Mouse (Mus musculus): Measurements from ENCODE around the gene Lmod3. TPM values are rescaled to one million over a fixed set of nuclear protein-coding genes. Genes with fewer than 3 reads are reported as not detected.

The Lmod3 gene
- polyA plus RNA-seq, 1 experiment from 2014 or later: not detected

GRCm38 (mm10) chr6:97292096-97292495 lies 39.5 kb upstream of the Lmod3 start:
- Histone ChIP-seq H3K4me3 (ENCODE audit: low read depth, low read length) (no peak overlapping the region), H3K4me1 (ENCODE audit: control insufficient read depth, insufficient read depth, low read length) (no peaks in the 10 kb centered on the region), H3K27me3 (ENCODE audit: control insufficient read depth, insufficient read depth, low read depth, low read length) (no peaks in the 10 kb centered on the region), H3K36me3 (ENCODE audit: control insufficient read depth, insufficient read depth, low read length) (peaks cover 7% of the 10 kb centered on the region), H3K9me3 (replicated peaks; ENCODE audit: control insufficient read depth, low read length, poor library complexity, severe bottlenecking) (no peaks in the 10 kb centered on the region), H3K9ac (ENCODE audit: low read depth, low read length) (no peak overlapping the region), H3K27ac (ENCODE audit: low read length) (no peak overlapping the region), H3K4me2 (ENCODE audit: low read length) (no peak overlapping the region)
- ATAC-seq: no peak
- 96% methylated on average over 3 of the region's 3 CpGs for WGBS

- no peak overlapping the region for H3K9ac ChIP-seq (ENCODE audit: low read depth, low read length)
- 70% methylated on average over 21 of the region's 21 CpGs for WGBS
- no peaks in the 10 kb centered on the region for H3K9me3 ChIP-seq (replicated peaks; ENCODE audit: control insufficient read depth, low read length, poor library complexity, severe bottlenecking)
- H3K27me3 ChIP-seq (ENCODE audit: control insufficient read depth, insufficient read depth, low read depth, low read length): no peaks in the 10 kb centered on the region
- H3K27ac ChIP-seq (ENCODE audit: low read length): no peak overlapping the region
- no peak overlapping the region for H3K4me2 ChIP-seq (ENCODE audit: low read length)
- peaks cover 7% of the 10 kb centered on the region for H3K36me3 ChIP-seq (ENCODE audit: control insufficient read depth, insufficient read depth, low read length)
- H3K4me1 ChIP-seq (ENCODE audit: control insufficient read depth, insufficient read depth, low read length): no peaks in the 10 kb centered on the region
- no peak overlapping the region for H3K4me3 ChIP-seq (ENCODE audit: low read depth, low read length)
- no peak for ATAC-seq
Observed at GRCm38 (mm10) chr6:97291159-97291908, 38.8 kb upstream of the Lmod3 start.

- no peak overlapping the region for H3K9ac ChIP-seq (ENCODE audit: low read depth, low read length)
- H3K36me3 ChIP-seq (ENCODE audit: control insufficient read depth, insufficient read depth, low read length): peaks cover 4% of the 10 kb centered on the region
- no peak overlapping the region for H3K27ac ChIP-seq (ENCODE audit: low read length)
- no peak for ATAC-seq
- no peaks in the 10 kb centered on the region for H3K9me3 ChIP-seq (replicated peaks; ENCODE audit: control insufficient read depth, low read length, poor library complexity, severe bottlenecking)
- no peaks in the 10 kb centered on the region for H3K4me1 ChIP-seq (ENCODE audit: control insufficient read depth, insufficient read depth, low read length)
- H3K27me3 ChIP-seq (ENCODE audit: control insufficient read depth, insufficient read depth, low read depth, low read length): no peaks in the 10 kb centered on the region
- H3K4me3 ChIP-seq (ENCODE audit: low read depth, low read length): no peak overlapping the region
- no peak overlapping the region for H3K4me2 ChIP-seq (ENCODE audit: low read length)
- WGBS: 47% methylated on average over 3 of the region's 3 CpGs
Observed at GRCm38 (mm10) chr6:97290687-97291086, 38.1 kb upstream of the Lmod3 start.

- ATAC-seq: no peak
- Histone ChIP-seq H3K4me1 (ENCODE audit: control insufficient read depth, insufficient read depth, low read length) (no peaks in the 10 kb centered on the region), H3K4me3 (ENCODE audit: low read depth, low read length) (no peak overlapping the region), H3K36me3 (ENCODE audit: control insufficient read depth, insufficient read depth, low read length) (no peaks in the 10 kb centered on the region), H3K27ac (ENCODE audit: low read length) (no peak overlapping the region), H3K9me3 (replicated peaks; ENCODE audit: control insufficient read depth, low read length, poor library complexity, severe bottlenecking) (no peaks in the 10 kb centered on the region), H3K9ac (ENCODE audit: low read depth, low read length) (no peak overlapping the region), H3K27me3 (ENCODE audit: control insufficient read depth, insufficient read depth, low read depth, low read length) (no peaks in the 10 kb centered on the region), H3K4me2 (ENCODE audit: low read length) (no peak overlapping the region)
- WGBS: 90% methylated on average over 4 of the region's 4 CpGs
Observed at GRCm38 (mm10) chr6:97289838-97290237, 37.3 kb upstream of the Lmod3 start.

- no peak overlapping the region for H3K4me3 ChIP-seq (ENCODE audit: low read depth, low read length)
- no peak overlapping the region for H3K27ac ChIP-seq (ENCODE audit: low read length)
- H3K36me3 ChIP-seq (ENCODE audit: control insufficient read depth, insufficient read depth, low read length): no peaks in the 10 kb centered on the region
- no peak overlapping the region for H3K9ac ChIP-seq (ENCODE audit: low read depth, low read length)
- H3K4me2 ChIP-seq (ENCODE audit: low read length): no peak overlapping the region
- 79% methylated on average over 10 of the region's 10 CpGs for WGBS
- no peaks in the 10 kb centered on the region for H3K4me1 ChIP-seq (ENCODE audit: control insufficient read depth, insufficient read depth, low read length)
- no peak for ATAC-seq
- no peaks in the 10 kb centered on the region for H3K27me3 ChIP-seq (ENCODE audit: control insufficient read depth, insufficient read depth, low read depth, low read length)
- H3K9me3 ChIP-seq (replicated peaks; ENCODE audit: control insufficient read depth, low read length, poor library complexity, severe bottlenecking): no peaks in the 10 kb centered on the region
Observed at GRCm38 (mm10) chr6:97289316-97289820, 36.8 kb upstream of the Lmod3 start.

- Histone ChIP-seq H3K4me2 (ENCODE audit: low read length) (no peak overlapping the region), H3K9ac (ENCODE audit: low read depth, low read length) (no peak overlapping the region), H3K27ac (ENCODE audit: low read length) (no peak overlapping the region), H3K27me3 (ENCODE audit: control insufficient read depth, insufficient read depth, low read depth, low read length) (no peaks in the 10 kb centered on the region), H3K36me3 (ENCODE audit: control insufficient read depth, insufficient read depth, low read length) (no peaks in the 10 kb centered on the region), H3K9me3 (replicated peaks; ENCODE audit: control insufficient read depth, low read length, poor library complexity, severe bottlenecking) (no peaks in the 10 kb centered on the region), H3K4me1 (ENCODE audit: control insufficient read depth, insufficient read depth, low read length) (no peaks in the 10 kb centered on the region), H3K4me3 (ENCODE audit: low read depth, low read length) (no peak overlapping the region)
- 86% methylated on average over 19 of the region's 19 CpGs for WGBS
- no peak for ATAC-seq
Observed at GRCm38 (mm10) chr6:97288047-97288855, 35.7 kb upstream of the Lmod3 start.

- no peak for ATAC-seq
- H3K9me3 ChIP-seq (replicated peaks; ENCODE audit: control insufficient read depth, low read length, poor library complexity, severe bottlenecking): no peaks in the 10 kb centered on the region
- H3K27me3 ChIP-seq (ENCODE audit: control insufficient read depth, insufficient read depth, low read depth, low read length): no peaks in the 10 kb centered on the region
- WGBS: 97% methylated on average over 5 of the region's 5 CpGs
- no peak overlapping the region for H3K9ac ChIP-seq (ENCODE audit: low read depth, low read length)
- no peaks in the 10 kb centered on the region for H3K4me1 ChIP-seq (ENCODE audit: control insufficient read depth, insufficient read depth, low read length)
- H3K4me3 ChIP-seq (ENCODE audit: low read depth, low read length): no peak overlapping the region
- no peak overlapping the region for H3K27ac ChIP-seq (ENCODE audit: low read length)
- H3K4me2 ChIP-seq (ENCODE audit: low read length): no peak overlapping the region
- H3K36me3 ChIP-seq (ENCODE audit: control insufficient read depth, insufficient read depth, low read length): no peaks in the 10 kb centered on the region
Observed at GRCm38 (mm10) chr6:97286332-97286731, 33.8 kb upstream of the Lmod3 start.

- Histone ChIP-seq H3K4me3 (ENCODE audit: low read depth, low read length) (no peak overlapping the region), H3K9ac (ENCODE audit: low read depth, low read length) (no peak overlapping the region), H3K4me1 (ENCODE audit: control insufficient read depth, insufficient read depth, low read length) (no peaks in the 10 kb centered on the region), H3K27ac (ENCODE audit: low read length) (no peak overlapping the region), H3K27me3 (ENCODE audit: control insufficient read depth, insufficient read depth, low read depth, low read length) (no peaks in the 10 kb centered on the region), H3K4me2 (ENCODE audit: low read length) (no peak overlapping the region), H3K9me3 (replicated peaks; ENCODE audit: control insufficient read depth, low read length, poor library complexity, severe bottlenecking) (no peaks in the 10 kb centered on the region), H3K36me3 (ENCODE audit: control insufficient read depth, insufficient read depth, low read length) (no peaks in the 10 kb centered on the region)
- WGBS: 100% methylated on average over 1 of the region's 1 CpGs
- ATAC-seq: no peak
Observed at GRCm38 (mm10) chr6:97283676-97284075, 31.1 kb upstream of the Lmod3 start.

- no peaks in the 10 kb centered on the region for H3K36me3 ChIP-seq (ENCODE audit: control insufficient read depth, insufficient read depth, low read length)
- ATAC-seq: no peak
- no peak overlapping the region for H3K4me2 ChIP-seq (ENCODE audit: low read length)
- H3K27ac ChIP-seq (ENCODE audit: low read length): no peak overlapping the region
- WGBS: 42% methylated on average over 6 of the region's 6 CpGs
- H3K4me1 ChIP-seq (ENCODE audit: control insufficient read depth, insufficient read depth, low read length): peaks cover 12% of the 10 kb centered on the region
- H3K4me3 ChIP-seq (ENCODE audit: low read depth, low read length): no peak overlapping the region
- no peak overlapping the region for H3K9ac ChIP-seq (ENCODE audit: low read depth, low read length)
- H3K27me3 ChIP-seq (ENCODE audit: control insufficient read depth, insufficient read depth, low read depth, low read length): 0 out of 2 replicates have a peak, but pooled peaks cover 2% of the 10 kb centered on the region
- H3K9me3 ChIP-seq (replicated peaks; ENCODE audit: control insufficient read depth, low read length, poor library complexity, severe bottlenecking): no peaks in the 10 kb centered on the region
Observed at GRCm38 (mm10) chr6:97278878-97279277, 26.3 kb upstream of the Lmod3 start.
